Mouse (Mus musculus) liver, embryonic 12.5 days (tissue): ENCODE results near the gene Lhx6. TPM values are rescaled to one million over a fixed set of nuclear protein-coding genes. Genes with fewer than 3 reads are reported as not detected.

Experiments
- ATAC-seq: fragments of 200-750 bp; cut with Nextera tagmentation; 2 replicates; pipeline ENCODE4 v1.8.0; 2017; ENCODE audit warnings: moderate number of reproducible peaks, mild to moderate bottlenecking, moderate library complexity
- H3K27ac ChIP-seq: fragments of 300-500 bp; sonication (generic); 2 replicates; pipeline ENCODE4 v1.5.1; 2016; ENCODE audit warnings: mild to moderate bottlenecking
- H3K27me3 ChIP-seq: fragments of 300-500 bp; sonication (generic); replicated peaks from 2 replicates; pipeline ENCODE4 v1.6.1; 2016; ENCODE audit warnings: mild to moderate bottlenecking, moderate library complexity
- H3K36me3 ChIP-seq: fragments of 300-500 bp; sonication (generic); 2 replicates; pipeline ENCODE4 v1.6.1; 2016; ENCODE audit warnings: mild to moderate bottlenecking, moderate library complexity
- H3K4me1 ChIP-seq: fragments of 300-500 bp; sonication (generic); 2 replicates; pipeline ENCODE4 v1.6.1; 2016
- H3K4me2 ChIP-seq: fragments of 300-500 bp; sonication (generic); 2 replicates; pipeline ENCODE4 v1.6.1; 2016; ENCODE audit warnings: mild to moderate bottlenecking, moderate library complexity
- H3K4me3 ChIP-seq: fragments of 300-500 bp; sonication (generic); 2 replicates; pipeline ENCODE4 v1.5.1; 2016; ENCODE audit warnings: mild to moderate bottlenecking, moderate library complexity
- H3K9ac ChIP-seq: fragments of 300-500 bp; sonication (generic); 2 replicates; pipeline ENCODE4 v1.6.1; 2016; ENCODE audit warnings: mild to moderate bottlenecking, moderate library complexity
- H3K9me3 ChIP-seq: fragments of 300-500 bp; sonication (generic); replicated peaks from 2 replicates; pipeline ENCODE4 v1.6.1; 2016; ENCODE audit warnings: mild to moderate bottlenecking, moderate library complexity
- WGBS: fragments of 180-500 bp; shearing (Covaris S2); methylation state at CpG from one replicate; pipeline ENCODE4 v1.1.7; 2016; ENCODE audit not compliant: insufficient replicate concordance; 5-methylcytosine and 5-hydroxymethylcytosine counted together
- polyA plus RNA-seq: library from polyadenylated mRNA; unstranded; fragments of >200 nt; fragmentation: Nextera tagmentation; extraction: Ambion mirVana; gene quantifications from 2 replicates; pipeline ENCODE4 v1.2.1, GENCODE M21; 2016

Lhx6 gene
- polyA plus RNA-seq, 1 experiment from 2014 or later = 0.29 TPM

GRCm38 (mm10) chr2:36056248-36056647 is 49.0 kb downstream of the Lhx6 start:
- H3K27ac ChIP-seq = no peak overlapping the region
- no peak overlapping the region for H3K4me3 ChIP-seq
- 46% methylated on average over 3 of the region's 3 CpGs for WGBS
- H3K36me3 ChIP-seq = no peaks in the 10 kb centered on the region
- H3K9ac ChIP-seq = no peak overlapping the region
- H3K4me1 ChIP-seq = no peaks in the 10 kb centered on the region
- no peak for ATAC-seq
- peaks cover 21% of the 10 kb centered on the region for H3K27me3 ChIP-seq
- no peaks in the 10 kb centered on the region for H3K9me3 ChIP-seq
- no peak overlapping the region for H3K4me2 ChIP-seq

GRCm38 (mm10) chr2:36053249-36053648 is 52.0 kb downstream of the Lhx6 start:
- Histone ChIP-seq H3K9me3 (no peaks in the 10 kb centered on the region), H3K4me1 (peaks cover 7% of the 10 kb centered on the region), H3K27ac (no peak overlapping the region), H3K27me3 (peaks cover 28% of the 10 kb centered on the region), H3K4me2 (no peak overlapping the region), H3K36me3 (no peaks in the 10 kb centered on the region), H3K9ac (no peak overlapping the region), H3K4me3 (no peak overlapping the region)
- 64% methylated on average over 3 of the region's 3 CpGs for WGBS
- no peak for ATAC-seq

GRCm38 (mm10) chr2:36049567-36049954 is 55.6 kb downstream of the Lhx6 start:
- peak; percentile 3; the same call in 1 of the 2 replicates for ATAC-seq
- Histone ChIP-seq H3K27ac (no peak overlapping the region), H3K4me1 (peaks cover 26% of the 10 kb centered on the region), H3K9ac (no peak overlapping the region), H3K9me3 (no peaks in the 10 kb centered on the region), H3K4me2 (peak overlapping the region; percentile 73), H3K36me3 (peaks cover 14% of the 10 kb centered on the region), H3K4me3 (peak overlapping the region; percentile 82), H3K27me3 (peaks cover 13% of the 10 kb centered on the region)
- 35% methylated on average over 10 of the region's 10 CpGs for WGBS

- H3K4me3 ChIP-seq = peak within 1 kb of the TSS; percentile 82
- peak within 1 kb of the TSS; percentile 84 for H3K9ac ChIP-seq
- peaks cover 26% of the 10 kb centered on the region for H3K4me1 ChIP-seq
- peaks cover 13% of the 10 kb centered on the region for H3K27me3 ChIP-seq
- peak within 1 kb of the TSS; percentile 50 for H3K27ac ChIP-seq
- peak within 1 kb of the TSS; percentile 73 for H3K4me2 ChIP-seq
- no peaks in the 10 kb centered on the region for H3K9me3 ChIP-seq
- peaks cover 20% of the 10 kb centered on the region for H3K36me3 ChIP-seq
- 3% methylated on average over 44 of the region's 44 CpGs for WGBS
- ATAC-seq = peak; percentile 96
Measured at GRCm38 (mm10) chr2:36048748-36049566, 56.3 kb downstream of the Lhx6 start, which contains the start of the genes Ndufa8 and Morn5. Gene Ndufa8 (minus strand): TSS chr2:36049406. Gene Morn5 (plus strand): TSS chr2:36049458.

- Histone ChIP-seq H3K4me3 (peak overlapping the region; percentile 82), H3K4me2 (peak overlapping the region; percentile 73), H3K9me3 (no peaks in the 10 kb centered on the region), H3K36me3 (peaks cover 27% of the 10 kb centered on the region), H3K27ac (no peak overlapping the region), H3K4me1 (peaks cover 26% of the 10 kb centered on the region), H3K27me3 (peaks cover 13% of the 10 kb centered on the region), H3K9ac (peak overlapping the region; percentile 84)
- 38% methylated on average over 8 of the region's 8 CpGs for WGBS
- no peak for ATAC-seq
Measured at GRCm38 (mm10) chr2:36048164-36048563, 57.0 kb downstream of the Lhx6 start.

- H3K9ac ChIP-seq = no peak overlapping the region
- peaks cover 80% of the 10 kb centered on the region for H3K36me3 ChIP-seq
- 48% methylated on average over 1 of the region's 1 CpGs for WGBS
Measured at GRCm38 (mm10) chr2:36040872-36041271, 64.3 kb downstream of the Lhx6 start.

GRCm38 (mm10) chr2:36039297-36039985 is 65.8 kb downstream of the Lhx6 start:
- Histone ChIP-seq H3K9me3 (no peaks in the 10 kb centered on the region), H3K27ac (no peak overlapping the region), H3K4me2 (no peak overlapping the region), H3K36me3 (peaks cover 83% of the 10 kb centered on the region), H3K27me3 (no peaks in the 10 kb centered on the region), H3K4me3 (no peak overlapping the region), H3K4me1 (peaks cover 41% of the 10 kb centered on the region), H3K9ac (no peak overlapping the region)
- ATAC-seq = peak; percentile 36; the same call in 1 of the 2 replicates
- WGBS = 69% methylated on average over 7 of the region's 7 CpGs

More at GRCm38 (mm10) chr2:36040872-36041271, 64.3 kb downstream of the Lhx6 start:
- H3K4me2 ChIP-seq = no peak overlapping the region
- no peaks in the 10 kb centered on the region for H3K27me3 ChIP-seq
- peaks cover 35% of the 10 kb centered on the region for H3K4me1 ChIP-seq
- H3K4me3 ChIP-seq = no peak overlapping the region
- ATAC-seq = no peak
- H3K9me3 ChIP-seq = no peaks in the 10 kb centered on the region
- no peak overlapping the region for H3K27ac ChIP-seq

GRCm38 (mm10) chr2:36035413-36036081 is 69.7 kb downstream of the Lhx6 start:
- Histone ChIP-seq H3K4me3 (no peak overlapping the region), H3K9ac (no peak overlapping the region), H3K36me3 (peaks cover 54% of the 10 kb centered on the region), H3K9me3 (no peaks in the 10 kb centered on the region), H3K27ac (no peak overlapping the region), H3K27me3 (no peaks in the 10 kb centered on the region), H3K4me2 (no peak overlapping the region), H3K4me1 (peaks cover 30% of the 10 kb centered on the region)
- no peak for ATAC-seq
- 28% methylated on average over 11 of the region's 11 CpGs for WGBS

- no peak overlapping the region for H3K4me2 ChIP-seq
- H3K27me3 ChIP-seq = no peaks in the 10 kb centered on the region
- WGBS = 46% methylated on average over 7 of the region's 7 CpGs
- H3K4me3 ChIP-seq = no peak overlapping the region
- no peak overlapping the region for H3K9ac ChIP-seq
- no peaks in the 10 kb centered on the region for H3K9me3 ChIP-seq
- peaks cover 47% of the 10 kb centered on the region for H3K36me3 ChIP-seq
- H3K4me1 ChIP-seq = peaks cover 28% of the 10 kb centered on the region
- no peak overlapping the region for H3K27ac ChIP-seq
- no peak for ATAC-seq
Measured at GRCm38 (mm10) chr2:36034898-36035297, 70.3 kb downstream of the Lhx6 start.

GRCm38 (mm10) chr2:36033966-36034365 is 71.2 kb downstream of the Lhx6 start:
- 66% methylated on average over 7 of the region's 7 CpGs for WGBS

GRCm38 (mm10) chr2:36032884-36033283 is 72.3 kb downstream of the Lhx6 start:
- Histone ChIP-seq H3K36me3 (peaks cover 27% of the 10 kb centered on the region), H3K27me3 (no peaks in the 10 kb centered on the region), H3K4me3 (no peak overlapping the region), H3K9me3 (no peaks in the 10 kb centered on the region), H3K9ac (no peak overlapping the region), H3K4me2 (no peak overlapping the region), H3K27ac (no peak overlapping the region), H3K4me1 (peaks cover 19% of the 10 kb centered on the region)
- no peak for ATAC-seq
- WGBS = 40% methylated on average over 7 of the region's 7 CpGs

More at GRCm38 (mm10) chr2:36033966-36034365, 71.2 kb downstream of the Lhx6 start:
- H3K27ac ChIP-seq = no peak overlapping the region
- no peaks in the 10 kb centered on the region for H3K27me3 ChIP-seq
- no peak overlapping the region for H3K4me3 ChIP-seq
- H3K9ac ChIP-seq = no peak overlapping the region
- no peak overlapping the region for H3K4me2 ChIP-seq
- H3K36me3 ChIP-seq = peaks cover 38% of the 10 kb centered on the region
- peaks cover 19% of the 10 kb centered on the region for H3K4me1 ChIP-seq
- ATAC-seq = no peak
- H3K9me3 ChIP-seq = no peaks in the 10 kb centered on the region
